Mouse (Mus musculus): ENCODE results near the gene Arhgap4. TPM values are rescaled to one million over a fixed set of nuclear protein-coding genes. Genes with fewer than 3 reads are reported as not detected.

The Arhgap4 gene
- polyA plus RNA-seq, 2 experiments = 3.5 to 7.8 TPM

DNA sequence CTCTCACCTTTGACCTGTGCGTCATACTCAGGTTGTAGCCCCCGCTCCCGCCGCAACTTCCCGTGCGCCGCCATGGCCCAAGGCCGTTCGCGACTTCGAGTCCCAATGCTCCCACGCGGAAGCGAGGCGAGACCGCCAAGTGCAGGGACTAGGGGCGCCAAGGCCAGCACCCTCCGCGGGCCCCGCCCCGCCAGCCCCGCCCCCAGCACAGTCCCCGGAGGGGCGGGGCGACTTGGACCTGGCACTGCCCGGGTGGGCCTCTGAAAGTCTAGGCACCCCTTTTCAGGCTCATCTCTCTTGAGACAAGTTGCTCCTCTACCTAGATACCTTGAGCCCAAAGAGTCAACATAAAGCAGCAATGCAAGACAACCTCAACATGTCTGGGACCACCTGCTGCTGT, 10.5 kb downstream of the Arhgap4 start:
- Histone ChIP-seq H3K27me3 (ENCODE audit: control insufficient read depth, insufficient read depth, low read length) (no peaks in the 10 kb centered on the region), H3K9ac (replicated peaks) (peak overlapping the region; percentile 47), H3K4me3 (ENCODE audit: insufficient read depth in 1 of 2, low read depth in 2 of 2, low read length in 2 of 2) (peak overlapping the region; percentile 45 to 49), H3K4me2 (ENCODE audit: low read depth) (peak overlapping the region; percentile 69), H3K4me1 (replicated peaks; ENCODE audit: control insufficient read depth in 2 of 2, insufficient read depth in 2 of 2, low read length in 1 of 2) (peaks cover 2 to 32% of the 10 kb centered on the region in 2 experiments; a peak in 3 of 4 replicates), H3K36me3 (replicated peaks; ENCODE audit: control insufficient read depth, insufficient read depth, low read depth) (no peaks in the 10 kb centered on the region), H3K9me3 (ENCODE audit: control insufficient read depth, low read length) (no peaks in the 10 kb centered on the region), H3K27ac (no peak overlapping the region; the same call in 1 of the 2 replicates)
- ATAC-seq (ENCODE audit: insufficient read depth) = peak; percentile 38; the same call in 1 of the 2 replicates
- WGBS (ENCODE audit: insufficient replicate concordance) = 5% methylated on average over 20 of the region's 26 CpGs
- no peak for DNase-seq (ENCODE audit: low read depth in 3 of 3, low spot score in 3 of 3)
- TF ChIP-seq CTCF (IDR thresholded peaks at IDR 0.05; ENCODE audit: low read depth) (no peak), EP300 (IDR thresholded peaks at IDR 0.05; ENCODE audit: low read depth) (no peak)

DNA sequence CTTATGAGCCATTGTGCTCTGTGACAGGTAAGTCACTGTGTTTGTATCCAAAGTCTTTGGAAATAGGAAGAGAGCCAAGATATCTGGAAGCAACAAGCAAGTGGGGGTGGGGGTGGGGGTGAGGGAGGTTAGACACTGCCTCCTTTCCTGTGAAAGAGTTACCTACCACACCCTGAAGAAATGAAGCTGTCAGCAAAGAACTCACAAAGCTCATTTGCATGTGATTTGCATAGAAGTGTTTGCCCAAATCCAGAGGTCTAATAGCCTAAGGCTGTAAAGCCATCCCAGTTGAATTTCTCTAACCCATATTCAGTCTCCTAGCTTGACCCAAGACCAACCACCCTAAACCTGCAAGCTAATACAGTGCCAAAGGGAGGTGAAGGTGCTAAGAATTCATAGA, 11.2 kb downstream of the Arhgap4 start:
- peak overlapping the region; percentile 69 for H3K4me2 ChIP-seq (ENCODE audit: low read depth)
- DNase-seq (ENCODE audit: low read depth in 3 of 3, low spot score in 3 of 3) (no peak), ATAC-seq (ENCODE audit: insufficient read depth) (no peak)
- no peaks in the 10 kb centered on the region for H3K27me3 ChIP-seq (ENCODE audit: control insufficient read depth, insufficient read depth, low read length)
- H3K27ac ChIP-seq = peak overlapping the region; percentile 63; the same call in 1 of the 2 replicates
- no peaks in the 10 kb centered on the region for H3K9me3 ChIP-seq (ENCODE audit: control insufficient read depth, low read length)
- H3K4me3 ChIP-seq (ENCODE audit: insufficient read depth in 1 of 2, low read depth in 2 of 2, low read length in 2 of 2) = peak overlapping the region; percentile 45 to 49
- no peaks in the 10 kb centered on the region for H3K36me3 ChIP-seq (replicated peaks; ENCODE audit: control insufficient read depth, insufficient read depth, low read depth)
- TF ChIP-seq EP300 (IDR thresholded peaks at IDR 0.05; ENCODE audit: low read depth) = no peak
- no peak for TF ChIP-seq CTCF (IDR thresholded peaks at IDR 0.05; ENCODE audit: low read depth)
- H3K9ac ChIP-seq (replicated peaks) = no peak overlapping the region; the same call in 1 of the 2 replicates
- peaks cover 2 to 28% of the 10 kb centered on the region in 2 experiments; a peak in 3 of 4 replicates for H3K4me1 ChIP-seq (replicated peaks; ENCODE audit: control insufficient read depth in 2 of 2, insufficient read depth in 2 of 2, low read length in 1 of 2)

DNA sequence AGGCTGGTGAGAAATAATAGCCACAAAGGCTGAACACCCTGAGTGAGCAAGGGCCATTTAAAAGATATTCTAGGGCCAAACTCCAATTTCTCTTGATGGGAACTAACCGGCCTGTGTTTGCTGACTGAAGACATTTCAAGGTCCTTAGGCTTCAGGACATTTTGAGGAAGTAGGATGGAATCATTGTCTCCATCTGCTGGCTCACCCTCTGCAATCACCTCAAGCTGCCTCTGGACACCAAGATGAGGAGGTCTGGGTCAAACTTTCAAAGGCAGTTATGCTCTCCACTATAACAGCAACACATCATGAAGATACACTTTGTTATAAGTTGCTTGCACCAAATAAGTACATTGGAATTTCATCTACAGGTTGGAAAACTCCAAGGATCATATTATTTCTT, 11.6 kb downstream of the Arhgap4 start:
- 20% methylated on average over 1 of the region's 1 CpGs for WGBS (ENCODE audit: insufficient replicate concordance)
- H3K27ac ChIP-seq = no peak overlapping the region
- H3K4me2 ChIP-seq (ENCODE audit: low read depth) = peak overlapping the region; percentile 69
- DNase-seq (ENCODE audit: low read depth in 3 of 3, low spot score in 3 of 3) = no peak
- no peak overlapping the region for H3K9ac ChIP-seq (replicated peaks)
- peak overlapping the region in 1 of 2 experiments; percentile 45; a peak in 2 of 4 replicates for H3K4me3 ChIP-seq (ENCODE audit: insufficient read depth in 1 of 2, low read depth in 2 of 2, low read length in 2 of 2)
- TF ChIP-seq EP300 (IDR thresholded peaks at IDR 0.05; ENCODE audit: low read depth) (no peak), CTCF (IDR thresholded peaks at IDR 0.05; ENCODE audit: low read depth) (no peak)
- ATAC-seq (ENCODE audit: insufficient read depth) = no peak
- no peaks in the 10 kb centered on the region for H3K9me3 ChIP-seq (ENCODE audit: control insufficient read depth, low read length)
- no peaks in the 10 kb centered on the region for H3K27me3 ChIP-seq (ENCODE audit: control insufficient read depth, insufficient read depth, low read length)
- peaks cover 2 to 26% of the 10 kb centered on the region in 2 experiments; a peak in 3 of 4 replicates for H3K4me1 ChIP-seq (replicated peaks; ENCODE audit: control insufficient read depth in 2 of 2, insufficient read depth in 2 of 2, low read length in 1 of 2)
- H3K36me3 ChIP-seq (replicated peaks; ENCODE audit: control insufficient read depth, insufficient read depth, low read depth) = no peaks in the 10 kb centered on the region

DNA sequence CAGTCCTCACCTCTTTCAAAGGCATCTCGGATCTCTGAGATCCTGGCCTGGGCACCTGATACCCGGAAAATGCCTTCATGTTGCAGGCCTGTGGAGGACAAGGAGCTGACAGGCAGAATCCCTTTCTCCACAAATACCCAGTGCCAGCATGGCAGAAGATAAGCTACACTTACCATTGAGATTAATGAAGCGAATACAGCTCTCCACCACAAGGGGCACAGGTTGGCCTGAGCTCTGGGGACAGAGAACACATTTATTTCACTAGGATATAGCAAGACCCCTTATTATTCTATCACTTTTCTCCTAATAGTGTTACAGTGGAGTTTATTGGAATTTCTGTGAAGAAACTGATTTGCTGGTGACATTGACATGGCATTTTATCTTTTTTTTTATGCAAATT, 23.7 kb downstream of the Arhgap4 start:
- peak; percentile 43 for TF ChIP-seq CTCF (IDR thresholded peaks at IDR 0.05; ENCODE audit: low read depth)
- TF ChIP-seq EP300 (IDR thresholded peaks at IDR 0.05; ENCODE audit: low read depth) = no peak
- Histone ChIP-seq H3K4me2 (ENCODE audit: low read depth) (no peak overlapping the region), H3K9ac (replicated peaks) (no peak overlapping the region), H3K27me3 (ENCODE audit: control insufficient read depth, insufficient read depth, low read length) (peaks cover 2% of the 10 kb centered on the region; the same call in 1 of the 2 replicates), H3K4me3 (ENCODE audit: insufficient read depth in 1 of 2, low read depth in 2 of 2, low read length in 2 of 2) (no peak overlapping the region), H3K9me3 (ENCODE audit: control insufficient read depth, low read length) (no peaks in the 10 kb centered on the region), H3K4me1 (replicated peaks; ENCODE audit: control insufficient read depth in 2 of 2, insufficient read depth in 2 of 2, low read length in 1 of 2) (no peaks in the 10 kb centered on the region), H3K27ac (no peak overlapping the region), H3K36me3 (replicated peaks; ENCODE audit: control insufficient read depth, insufficient read depth, low read depth) (no peaks in the 10 kb centered on the region)
- ATAC-seq (ENCODE audit: insufficient read depth) (no peak), DNase-seq (ENCODE audit: low read depth in 3 of 3, low spot score in 3 of 3) (no peak)
- WGBS (ENCODE audit: insufficient replicate concordance) = 65% methylated on average over 3 of the region's 3 CpGs

DNA sequence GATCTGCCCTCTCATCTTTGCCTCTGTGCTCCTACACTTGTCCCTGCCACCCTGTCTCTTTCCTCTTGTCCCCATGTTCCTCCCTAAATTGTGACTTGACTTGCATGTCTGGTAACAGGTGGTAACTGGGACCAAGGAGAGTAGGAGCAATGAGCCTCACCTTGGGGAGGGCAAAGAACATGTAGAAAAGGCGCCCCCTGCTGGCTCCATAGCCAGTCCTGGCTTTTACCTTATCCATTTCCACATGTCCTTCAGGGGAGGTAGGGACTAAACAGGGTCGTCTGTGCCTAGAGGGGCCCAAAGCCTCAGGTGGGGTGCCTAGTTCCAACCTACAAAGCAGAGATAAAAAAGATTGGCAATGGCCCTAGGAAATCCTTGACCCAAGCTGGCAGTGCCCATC, 26.0 kb downstream of the Arhgap4 start, which contains the start of gene L1cam:
L1cam (minus strand) TSS at position 387 of the 400 bp plus-strand sequence.
- Histone ChIP-seq H3K4me2 (ENCODE audit: low read depth) (no peak within 1 kb of the TSS), H3K4me3 (ENCODE audit: insufficient read depth in 1 of 2, low read depth in 2 of 2, low read length in 2 of 2) (no peak within 1 kb of the TSS), H3K9me3 (ENCODE audit: control insufficient read depth, low read length) (no peaks in the 10 kb centered on the region), H3K27me3 (ENCODE audit: control insufficient read depth, insufficient read depth, low read length) (peaks cover 2% of the 10 kb centered on the region; the same call in 1 of the 2 replicates), H3K36me3 (replicated peaks; ENCODE audit: control insufficient read depth, insufficient read depth, low read depth) (no peaks in the 10 kb centered on the region), H3K4me1 (replicated peaks; ENCODE audit: control insufficient read depth in 2 of 2, insufficient read depth in 2 of 2, low read length in 1 of 2) (no peaks in the 10 kb centered on the region), H3K27ac (no peak within 1 kb of the TSS), H3K9ac (replicated peaks) (no peak within 1 kb of the TSS)
- DNase-seq (ENCODE audit: low read depth in 3 of 3, low spot score in 3 of 3) = no peak
- 11% methylated on average over 2 of the region's 2 CpGs for WGBS (ENCODE audit: insufficient replicate concordance)
- ATAC-seq (ENCODE audit: insufficient read depth) = no peak
- TF ChIP-seq CTCF (IDR thresholded peaks at IDR 0.05; ENCODE audit: low read depth) = peak; percentile 70
- no peak for TF ChIP-seq EP300 (IDR thresholded peaks at IDR 0.05; ENCODE audit: low read depth)
